Mouse (Mus musculus) stomach, embryonic 14.5 days (tissue): ENCODE data around the gene Sept9. TPM values are rescaled to one million over a fixed set of nuclear protein-coding genes. Genes with fewer than 3 reads are reported as not detected.

Experiments used
- ATAC-seq: fragments of 200-750 bp; cut with Nextera tagmentation; 2 replicates; pipeline ENCODE4 v1.8.0; 2017; ENCODE audit warnings: low read depth, moderate TSS enrichment; ENCODE audit not compliant: insufficient number of reproducible peaks, insufficient read depth, low FRiP score
- H3K27ac ChIP-seq: fragments of 300-500 bp; sonication (generic); 2 replicates; pipeline ENCODE4 v1.5.1; 2014; ENCODE audit warnings: mild to moderate bottlenecking, low read length, moderate library complexity, mixed read lengths
- H3K27me3 ChIP-seq: fragments of 300-500 bp; sonication (generic); 2 replicates; pipeline ENCODE4 v1.6.1; 2014; ENCODE audit warnings: low read length, control low read depth, mixed read lengths; ENCODE audit not compliant: control insufficient read depth, insufficient read depth
- H3K36me3 ChIP-seq: fragments of 300-500 bp; sonication (generic); 2 replicates; pipeline ENCODE4 v1.6.1; 2014; ENCODE audit warnings: mild to moderate bottlenecking, control low read depth, low read length, moderate library complexity, mixed read lengths; ENCODE audit not compliant: control insufficient read depth, insufficient read depth
- H3K4me1 ChIP-seq: fragments of 300-500 bp; sonication (generic); 2 replicates; pipeline ENCODE4 v1.6.1; 2014; ENCODE audit warnings: low read length, control low read depth, mixed read lengths; ENCODE audit not compliant: control insufficient read depth, insufficient read depth
- H3K4me2 ChIP-seq: fragments of 300-500 bp; sonication (generic); replicated peaks from 2 replicates; pipeline ENCODE4 v1.6.1; 2014; ENCODE audit warnings: low read depth, low read length, control low read depth
- H3K4me3 ChIP-seq: fragments of 300-500 bp; sonication (generic); 2 replicates; pipeline ENCODE4 v1.5.1; 2014; ENCODE audit warnings: low read depth, low read length, control low read depth
- H3K9ac ChIP-seq: fragments of 300-500 bp; sonication (generic); replicated peaks from 2 replicates; pipeline ENCODE4 v1.6.1; 2014; ENCODE audit warnings: low read depth, mild to moderate bottlenecking, control low read depth, low read length, moderate library complexity, mixed read lengths
- H3K9me3 ChIP-seq: fragments of 300-500 bp; sonication (generic); 2 replicates; pipeline ENCODE4 v1.6.1; 2016; ENCODE audit warnings: low read depth, low read length, control low read depth; ENCODE audit not compliant: control insufficient read depth
- WGBS: fragments of 180-500 bp; shearing (Covaris S2); extraction: QIAGEN DNeasy Blood & Tissue Kit; methylation state at CpG from one replicate; pipeline ENCODE4 v1.1.7; 2014; 5-methylcytosine and 5-hydroxymethylcytosine counted together
- polyA plus RNA-seq: library from polyadenylated mRNA; unstranded; fragments of >200 nt; fragmentation: Nextera tagmentation; extraction: Ambion mirVana; gene quantifications from 2 replicates; pipeline ENCODE4 v1.2.1, GENCODE M21; 2014

The Sept9 gene
- polyA plus RNA-seq, 1 experiment from 2014 or later, result 106 TPM

DNA sequence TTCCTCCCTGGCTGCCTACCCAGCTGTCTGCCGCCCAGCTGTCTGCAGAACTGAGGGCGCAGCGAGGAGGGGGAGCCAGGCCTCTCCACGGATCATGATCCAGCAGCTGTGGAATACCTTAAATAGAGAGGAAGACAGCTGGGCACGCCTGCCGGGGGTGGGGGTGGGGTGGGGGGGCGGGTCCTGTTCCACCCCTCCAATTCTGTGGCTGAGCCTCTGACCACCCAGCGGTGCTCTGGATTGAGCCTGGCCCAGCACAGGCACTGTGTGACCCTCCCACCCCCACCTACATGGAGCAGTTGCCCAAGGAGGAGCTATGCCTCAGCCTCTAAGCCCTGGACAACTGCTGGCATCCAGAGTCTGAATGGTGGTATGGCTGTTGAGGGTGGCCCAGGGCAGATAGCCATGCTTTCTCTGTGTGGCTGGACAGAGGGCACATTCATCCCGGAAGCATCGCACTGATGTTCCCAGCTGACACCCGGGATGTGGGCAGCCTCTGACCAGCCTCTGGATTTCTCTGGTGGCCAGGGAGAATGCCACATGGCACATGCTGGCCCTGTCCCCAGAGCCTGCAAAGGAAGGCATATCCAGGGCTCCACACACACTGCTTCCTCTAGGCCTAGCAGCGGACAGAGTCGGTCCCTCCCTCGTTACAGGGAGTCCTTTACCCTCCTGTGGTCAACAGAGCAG, 97.2 kb downstream of the Sept9 start:
- H3K9me3 ChIP-seq, result no peaks in the 10 kb centered on the region
- peaks cover 22% of the 10 kb centered on the region for H3K4me1 ChIP-seq
- peak; percentile 60; the same call in 1 of the 2 replicates for ATAC-seq
- no peak overlapping the region for H3K4me2 ChIP-seq
- 59% methylated on average over 14 of the region's 14 CpGs for WGBS
- H3K9ac ChIP-seq, result no peak overlapping the region
- H3K36me3 ChIP-seq, result peaks cover 4% of the 10 kb centered on the region
- H3K27me3 ChIP-seq, result no peaks in the 10 kb centered on the region
- H3K4me3 ChIP-seq, result no peak overlapping the region
- H3K27ac ChIP-seq, result peak overlapping the region; percentile 85

DNA sequence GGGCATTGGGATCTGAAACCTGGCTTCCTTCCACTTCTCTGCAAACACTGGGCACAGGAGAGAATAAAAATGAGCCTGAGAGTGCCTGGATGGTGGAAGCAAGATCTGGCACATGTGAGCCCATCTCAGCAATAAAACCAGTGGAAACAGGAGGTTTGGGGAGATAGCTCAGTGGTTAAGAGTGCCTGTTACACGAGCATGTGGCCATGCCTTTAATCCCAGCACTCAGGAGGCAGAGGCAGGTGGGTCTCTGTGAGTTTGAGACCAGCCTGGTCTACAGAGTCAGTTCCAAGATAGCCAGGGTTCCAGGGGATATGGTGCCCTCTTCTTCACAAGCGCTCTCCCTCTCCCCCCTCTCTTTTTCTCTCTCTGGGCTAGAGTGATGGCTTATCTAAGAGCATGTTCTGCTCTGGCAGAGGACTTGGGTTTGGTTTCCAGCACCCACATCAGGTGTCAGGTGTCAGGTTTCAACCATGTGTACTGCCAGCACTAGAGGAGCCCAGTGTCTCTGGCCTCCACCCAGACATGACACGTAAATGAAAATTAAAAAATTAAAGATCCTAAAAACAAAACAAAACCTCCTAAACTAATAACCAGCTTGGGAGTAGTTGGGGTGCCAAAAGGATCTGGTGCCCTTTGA, 97.8 kb downstream of the Sept9 start:
- Histone ChIP-seq H3K27ac (peak overlapping the region; percentile 67; the same call in 1 of the 2 replicates), H3K4me3 (no peak overlapping the region), H3K27me3 (no peaks in the 10 kb centered on the region), H3K9ac (no peak overlapping the region), H3K4me1 (peaks cover 22% of the 10 kb centered on the region), H3K4me2 (no peak overlapping the region), H3K9me3 (no peaks in the 10 kb centered on the region), H3K36me3 (no peaks in the 10 kb centered on the region; the same call in 1 of the 2 replicates)
- no peak for ATAC-seq
- WGBS, result 87% methylated on average over 3 of the region's 3 CpGs

DNA sequence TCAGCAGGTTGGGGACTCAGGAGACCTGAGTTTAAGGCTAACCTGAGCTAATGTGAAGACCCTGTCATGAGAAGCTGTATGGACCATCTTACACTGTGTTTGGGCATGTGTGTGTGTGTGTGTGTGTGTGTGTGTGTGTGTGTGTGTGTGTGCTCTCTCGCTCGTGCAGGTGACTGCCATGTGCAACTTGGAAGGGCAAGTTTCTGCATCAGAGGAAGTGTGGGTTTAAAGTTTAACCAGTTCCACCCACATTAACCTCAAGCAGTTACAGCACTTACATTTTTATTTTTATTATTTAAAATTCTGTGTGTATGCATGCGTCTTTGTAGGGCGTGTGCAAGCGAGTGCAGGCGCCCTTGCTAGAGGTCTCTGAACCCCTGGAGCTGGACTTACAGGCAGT, 100.3 kb downstream of the Sept9 start:
- Histone ChIP-seq H3K27ac (no peak overlapping the region), H3K4me3 (no peak overlapping the region), H3K4me2 (no peak overlapping the region), H3K27me3 (no peaks in the 10 kb centered on the region), H3K9me3 (no peaks in the 10 kb centered on the region), H3K36me3 (no peaks in the 10 kb centered on the region; the same call in 1 of the 2 replicates), H3K4me1 (peaks cover 24% of the 10 kb centered on the region), H3K9ac (no peak overlapping the region)
- 69% methylated on average over 6 of the region's 6 CpGs for WGBS
- no peak for ATAC-seq

DNA sequence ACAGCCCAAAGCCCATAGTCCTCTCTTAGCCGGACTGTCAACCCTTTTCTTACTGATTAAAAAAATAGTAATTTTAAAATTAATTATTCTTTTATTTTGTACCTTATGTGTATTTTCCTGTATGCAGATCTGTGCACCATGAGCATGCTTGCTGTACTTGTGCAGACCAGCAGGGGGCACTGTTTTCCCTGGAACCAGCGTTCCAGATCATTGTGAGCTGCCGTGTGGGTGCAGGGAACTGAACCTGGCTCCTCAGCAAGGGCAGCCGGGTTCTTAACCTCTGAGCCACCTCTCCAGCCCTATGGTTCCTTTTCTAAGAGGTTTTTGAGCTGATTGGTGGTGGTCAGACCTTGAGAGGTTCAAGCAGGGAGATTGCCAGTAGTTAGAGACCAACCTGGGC, 101.3 kb downstream of the Sept9 start:
- WGBS, result 81% methylated on average over 4 of the region's 4 CpGs
- no peak overlapping the region for H3K9ac ChIP-seq
- H3K9me3 ChIP-seq, result no peaks in the 10 kb centered on the region
- peaks cover 15% of the 10 kb centered on the region for H3K4me1 ChIP-seq
- no peak overlapping the region for H3K27ac ChIP-seq
- ATAC-seq, result no peak
- no peaks in the 10 kb centered on the region; the same call in 1 of the 2 replicates for H3K36me3 ChIP-seq
- H3K27me3 ChIP-seq, result no peaks in the 10 kb centered on the region
- no peak overlapping the region for H3K4me2 ChIP-seq
- H3K4me3 ChIP-seq, result no peak overlapping the region

DNA sequence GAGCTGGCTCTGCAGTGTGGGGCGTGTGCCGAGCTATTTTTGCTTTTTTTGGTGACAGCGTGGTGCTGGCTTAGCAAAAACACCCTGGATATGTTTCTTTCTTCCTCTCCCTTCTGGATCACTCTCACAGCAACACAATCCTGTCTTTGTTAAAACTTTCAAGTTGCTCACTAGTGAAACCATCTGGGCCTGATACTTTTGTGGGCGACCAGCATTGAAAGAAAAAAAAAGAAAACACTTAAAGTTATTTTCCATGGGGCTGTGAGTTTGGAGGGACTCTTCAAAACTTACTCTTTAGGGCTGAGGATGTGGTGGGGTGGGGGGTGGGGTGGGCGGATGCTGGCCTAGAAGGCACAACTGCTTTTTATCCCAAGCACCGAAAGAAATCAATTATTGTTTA, 102.3 kb downstream of the Sept9 start:
- 75% methylated on average over 6 of the region's 6 CpGs for WGBS
- Histone ChIP-seq H3K9me3 (no peaks in the 10 kb centered on the region), H3K4me3 (no peak overlapping the region), H3K4me2 (no peak overlapping the region), H3K9ac (no peak overlapping the region), H3K36me3 (no peaks in the 10 kb centered on the region; the same call in 1 of the 2 replicates), H3K4me1 (peaks cover 8% of the 10 kb centered on the region), H3K27me3 (no peaks in the 10 kb centered on the region), H3K27ac (no peak overlapping the region)
- no peak for ATAC-seq

DNA sequence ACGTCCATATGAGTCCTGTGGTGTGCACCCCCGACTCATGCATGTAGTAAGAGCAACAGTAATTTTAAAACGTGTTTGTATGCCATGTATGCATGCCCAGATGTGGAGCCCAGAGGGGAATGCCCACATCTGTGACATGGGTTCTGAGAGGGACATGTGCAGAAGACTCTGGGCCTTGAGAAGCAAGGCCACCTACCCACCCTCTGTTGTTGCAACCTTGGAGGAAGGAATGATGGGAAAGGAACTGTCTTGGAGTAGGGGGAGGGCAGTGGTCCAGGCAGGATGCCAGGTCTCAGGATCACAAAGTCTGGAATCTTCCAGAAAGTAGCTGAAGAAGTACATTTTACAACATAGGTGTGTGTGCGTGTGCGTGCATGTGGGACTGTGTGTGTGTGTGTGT, 102.9 kb downstream of the Sept9 start:
- Histone ChIP-seq H3K9ac (no peak overlapping the region), H3K36me3 (no peaks in the 10 kb centered on the region; the same call in 1 of the 2 replicates), H3K4me2 (no peak overlapping the region), H3K4me1 (peaks cover 10% of the 10 kb centered on the region; the same call in 1 of the 2 replicates), H3K4me3 (no peak overlapping the region), H3K9me3 (no peaks in the 10 kb centered on the region), H3K27me3 (no peaks in the 10 kb centered on the region), H3K27ac (no peak overlapping the region)
- 92% methylated on average over 5 of the region's 5 CpGs for WGBS
- no peak for ATAC-seq

DNA sequence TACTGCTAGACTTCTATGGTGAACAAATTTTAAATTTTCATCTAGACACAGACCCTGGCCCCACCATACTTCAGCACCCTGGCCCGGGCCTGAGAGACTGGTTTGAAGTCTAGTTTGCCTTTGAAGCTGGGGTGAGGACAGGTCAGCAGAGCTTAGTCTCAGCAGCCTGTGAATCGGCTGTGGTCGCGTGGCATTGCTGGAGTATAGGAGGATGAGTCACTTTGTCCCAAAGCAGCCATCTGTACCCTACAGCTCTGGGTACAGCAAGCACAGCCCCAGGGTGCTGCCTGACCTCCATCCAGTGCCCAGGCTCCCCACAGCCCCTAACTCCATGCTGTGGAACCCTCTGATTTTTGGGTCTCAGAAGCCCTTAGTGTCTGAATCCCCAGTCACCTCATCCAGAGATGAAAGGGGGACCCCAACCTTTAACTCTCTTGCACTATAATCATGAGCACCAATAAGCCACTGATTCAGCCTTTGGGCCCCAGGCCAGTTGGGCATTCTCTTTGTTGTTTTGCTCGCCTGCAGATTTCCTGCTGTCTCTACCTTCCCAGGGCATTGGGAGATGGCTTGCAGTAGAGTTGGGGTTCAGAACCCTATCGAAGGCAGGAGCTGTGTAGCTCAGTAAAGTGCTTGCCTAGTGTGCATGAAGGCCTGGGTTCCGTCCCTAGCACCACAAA, 106.2 kb downstream of the Sept9 start:
- Histone ChIP-seq H3K4me1 (peaks cover 42% of the 10 kb centered on the region), H3K9me3 (no peaks in the 10 kb centered on the region), H3K4me3 (no peak overlapping the region), H3K4me2 (no peak overlapping the region), H3K9ac (no peak overlapping the region), H3K27ac (no peak overlapping the region), H3K36me3 (no peaks in the 10 kb centered on the region; the same call in 1 of the 2 replicates), H3K27me3 (no peaks in the 10 kb centered on the region)
- no peak for ATAC-seq
- 82% methylated on average over 7 of the region's 7 CpGs for WGBS

DNA sequence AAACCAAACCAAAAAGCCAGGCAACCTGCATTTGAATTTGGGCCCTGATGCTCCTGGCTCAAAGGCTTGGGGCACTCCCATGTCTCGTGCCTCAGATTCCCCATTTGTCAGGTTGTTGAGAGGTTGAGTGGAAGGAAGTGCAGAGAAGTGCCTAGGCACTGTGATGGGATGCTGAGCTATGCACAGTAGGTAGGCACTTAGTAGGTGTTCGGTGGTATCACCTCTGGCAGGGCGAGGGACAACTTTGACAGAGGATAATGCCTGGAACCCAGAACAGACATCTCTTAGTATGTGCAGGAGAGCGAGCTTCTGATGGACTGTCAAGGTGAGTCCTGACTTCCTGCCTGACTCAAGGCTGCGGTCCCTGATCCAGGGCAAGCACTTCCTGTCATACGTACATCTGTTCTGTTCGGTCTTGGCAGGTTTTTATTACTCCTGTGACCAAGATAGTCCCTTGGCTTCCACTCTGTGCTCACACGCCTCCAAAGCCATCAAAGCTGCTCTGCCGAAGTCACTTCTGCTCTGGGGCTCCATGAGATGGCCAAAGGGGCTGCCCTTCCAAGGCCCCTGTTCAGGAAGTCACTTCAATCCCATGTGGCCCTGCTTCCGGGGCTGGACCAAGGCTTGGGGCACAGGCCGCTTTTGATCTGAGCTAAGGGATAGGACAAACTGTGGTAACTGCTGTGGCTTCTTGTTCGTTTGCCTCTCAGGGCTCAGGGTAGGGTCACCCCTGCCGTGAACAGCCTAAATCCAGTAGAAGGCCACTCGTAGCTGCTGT, 107.0 kb downstream of the Sept9 start:
- no peak overlapping the region for H3K4me3 ChIP-seq
- H3K9me3 ChIP-seq, result no peaks in the 10 kb centered on the region
- H3K27me3 ChIP-seq, result no peaks in the 10 kb centered on the region
- 66% methylated on average over 14 of the region's 14 CpGs for WGBS
- H3K4me2 ChIP-seq, result no peak overlapping the region
- H3K36me3 ChIP-seq, result no peaks in the 10 kb centered on the region; the same call in 1 of the 2 replicates
- no peak for ATAC-seq
- H3K4me1 ChIP-seq, result peaks cover 51% of the 10 kb centered on the region
- H3K9ac ChIP-seq, result no peak overlapping the region
- H3K27ac ChIP-seq, result no peak overlapping the region
